Mouse (Mus musculus) lung, embryonic 16.5 days (tissue): ENCODE measurements around the gene Zfp605. TPM values are rescaled to one million over a fixed set of nuclear protein-coding genes. Genes with fewer than 3 reads are reported as not detected.
"Not testable (repeated sequence)": the region's sequence is repeated elsewhere in the genome, so short reads cannot be mapped to it uniquely, and the experiment has no call there.

Experiments used
- ATAC-seq: fragments of 200-750 bp; cut with Nextera tagmentation; 2 replicates; pipeline ENCODE4 v1.8.0; 2017; ENCODE audit warnings: low read depth, mild to moderate bottlenecking, moderate library complexity
- H3K27ac ChIP-seq: fragments of 300-500 bp; sonication (generic); 2 replicates; pipeline ENCODE4 v1.5.1; 2014; ENCODE audit warnings: mild to moderate bottlenecking, control low read depth, low read length
- H3K27me3 ChIP-seq: fragments of 300-500 bp; sonication (generic); 2 replicates; pipeline ENCODE4 v1.6.1; 2014; ENCODE audit warnings: low read depth, low read length, mixed read lengths; ENCODE audit not compliant: control insufficient read depth, insufficient read depth
- H3K36me3 ChIP-seq: fragments of 300-500 bp; sonication (generic); 2 replicates; pipeline ENCODE4 v1.6.1; 2014; ENCODE audit warnings: low read length; ENCODE audit not compliant: control insufficient read depth, insufficient read depth
- H3K4me1 ChIP-seq: fragments of 300-500 bp; sonication (generic); replicated peaks from 2 replicates; pipeline ENCODE4 v1.6.1; 2014; ENCODE audit warnings: low read length, mixed read lengths; ENCODE audit not compliant: control insufficient read depth, insufficient read depth
- H3K4me2 ChIP-seq: fragments of 300-500 bp; sonication (generic); 2 replicates; pipeline ENCODE4 v1.6.1; 2014; ENCODE audit warnings: low read depth, low read length, control low read depth
- H3K4me3 ChIP-seq: fragments of 300-500 bp; sonication (generic); 2 replicates; pipeline ENCODE4 v1.5.1; 2014; ENCODE audit warnings: mild to moderate bottlenecking, low read length, control low read depth
- H3K9ac ChIP-seq: fragments of 300-500 bp; sonication (generic); 2 replicates; pipeline ENCODE4 v1.6.1; 2014; ENCODE audit warnings: low read length, control low read depth
- H3K9me3 ChIP-seq: fragments of 300-500 bp; sonication (generic); 2 replicates; pipeline ENCODE4 v1.6.1; 2016; ENCODE audit warnings: low read length; ENCODE audit not compliant: control insufficient read depth
- WGBS: fragments of 180-500 bp; shearing (Covaris S2); extraction: QIAGEN DNeasy Blood & Tissue Kit; methylation state at CpG from one replicate; pipeline ENCODE4 v1.1.7; 2014; 5-methylcytosine and 5-hydroxymethylcytosine counted together
- polyA plus RNA-seq: library from polyadenylated mRNA; unstranded; fragments of >200 nt; fragmentation: Nextera tagmentation; extraction: Ambion mirVana; gene quantifications from 2 replicates; pipeline ENCODE4 v1.2.1, GENCODE M21; 2015

Gene Zfp605
- polyA plus RNA-seq, 1 experiment from 2014 or later = 3.6 TPM

DNA sequence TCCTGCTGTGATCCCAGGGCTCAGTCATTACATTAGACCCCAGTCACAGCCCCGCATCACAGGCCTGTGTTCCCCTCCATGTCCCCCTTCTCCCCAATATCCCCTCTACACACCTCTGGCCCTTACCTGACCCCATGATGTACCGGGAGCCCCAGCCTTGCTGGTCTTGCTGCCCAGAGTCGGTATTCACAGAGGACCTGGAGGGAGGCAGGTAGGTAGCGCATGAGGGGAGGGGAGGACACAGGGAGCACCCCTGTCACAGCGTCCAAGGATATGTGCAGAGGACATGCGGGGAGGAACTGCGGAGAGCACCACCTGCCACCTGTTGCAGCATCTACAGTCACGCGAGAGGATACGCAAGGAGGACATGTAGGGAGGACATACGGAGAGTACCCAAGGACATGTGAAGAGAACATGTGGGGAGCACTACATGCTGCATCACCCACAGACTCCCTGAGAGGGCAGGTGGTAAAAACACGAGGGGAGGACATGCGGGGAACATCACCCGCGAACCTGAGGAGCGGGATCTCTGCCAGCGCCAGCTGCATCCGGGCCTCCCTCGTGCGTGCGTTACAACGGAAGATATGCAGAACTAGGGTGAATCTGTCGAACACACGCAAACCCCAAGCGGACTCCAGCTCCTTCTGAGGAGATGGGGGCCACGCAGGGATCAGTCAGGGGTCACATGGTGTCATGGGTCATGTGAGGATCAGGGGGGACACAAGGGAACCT, 3.6 kb upstream of the Zfp605 start:
- WGBS = 93% methylated on average over 26 of the region's 26 CpGs
- no peak for ATAC-seq
- H3K4me3 ChIP-seq = peak overlapping the region; percentile 74
- peaks cover 22% of the 10 kb centered on the region for H3K4me1 ChIP-seq
- H3K27me3 ChIP-seq = no peaks in the 10 kb centered on the region
- no peak overlapping the region for H3K27ac ChIP-seq
- peak overlapping the region; percentile 67 for H3K4me2 ChIP-seq
- H3K9me3 ChIP-seq = peaks cover 7% of the 10 kb centered on the region; the same call in 1 of the 2 replicates
- H3K9ac ChIP-seq = peak overlapping the region; percentile 92
- H3K36me3 ChIP-seq = peaks cover 37% of the 10 kb centered on the region

GRCm38 (mm10) chr5:110106901-110107564, 2.9 kb upstream of the Zfp605 start:
- peaks cover 7% of the 10 kb centered on the region; the same call in 1 of the 2 replicates for H3K9me3 ChIP-seq
- peak overlapping the region; percentile 99 for H3K27ac ChIP-seq
- peaks cover 37% of the 10 kb centered on the region for H3K36me3 ChIP-seq
- H3K4me1 ChIP-seq = peaks cover 15% of the 10 kb centered on the region
- H3K9ac ChIP-seq = peak overlapping the region; percentile 92
- no peaks in the 10 kb centered on the region for H3K27me3 ChIP-seq
- H3K4me3 ChIP-seq = peak overlapping the region; percentile 74
- ATAC-seq = no peak; the same call in 1 of the 2 replicates
- H3K4me2 ChIP-seq = peak overlapping the region; percentile 67
- WGBS = 10% methylated on average over 40 of the region's 41 CpGs

- under 1% methylated on average over 69 of the region's 71 CpGs for WGBS
- Histone ChIP-seq H3K27ac (peak within 1 kb of the TSS; percentile 99), H3K27me3 (no peaks in the 10 kb centered on the region), H3K4me2 (peak within 1 kb of the TSS; percentile 67), H3K36me3 (peaks cover 37% of the 10 kb centered on the region), H3K9me3 (peaks cover 7% of the 10 kb centered on the region; the same call in 1 of the 2 replicates), H3K4me1 (peaks cover 13% of the 10 kb centered on the region), H3K4me3 (peak within 1 kb of the TSS; percentile 74), H3K9ac (peak within 1 kb of the TSS; percentile 92)
- peak; percentile 88 for ATAC-seq
Observed at GRCm38 (mm10) chr5:110107581-110108304, 2.1 kb upstream of the Zfp605 start, which contains the start of gene Gtpbp6. Gene Gtpbp6, minus strand, starts transcription at chr5:110108197.

GRCm38 (mm10) chr5:110108305-110108628, 1.6 kb upstream of the Zfp605 start:
- Histone ChIP-seq H3K4me3 (peak overlapping the region; percentile 74), H3K9ac (peak overlapping the region; percentile 92)
- WGBS = 0% methylated on average over 7 of the region's 7 CpGs

GRCm38 (mm10) chr5:110122380-110122779, 12.5 kb downstream of the Zfp605 start:
- not testable (repeated sequence) for H3K36me3 ChIP-seq
- 79% methylated on average over 3 of the region's 3 CpGs for WGBS

More at GRCm38 (mm10) chr5:110108305-110108628, 1.6 kb upstream of the Zfp605 start:
- peak overlapping the region; percentile 67 for H3K4me2 ChIP-seq
- H3K9me3 ChIP-seq = peaks cover 7% of the 10 kb centered on the region; the same call in 1 of the 2 replicates
- ATAC-seq = no peak
- H3K4me1 ChIP-seq = peaks cover 13% of the 10 kb centered on the region
- peaks cover 36% of the 10 kb centered on the region for H3K36me3 ChIP-seq
- H3K27me3 ChIP-seq = no peaks in the 10 kb centered on the region
- H3K27ac ChIP-seq = peak overlapping the region; percentile 99

GRCm38 (mm10) chr5:110135293-110136086, 25.6 kb downstream of the Zfp605 start, which contains the start of gene Chfr:
Gene Chfr, plus strand, starts transcription at chr5:110135842.
- ATAC-seq = peak; percentile 100
- Histone ChIP-seq H3K4me1 (0 out of 2 replicates have a peak, but pooled peaks cover 5% of the 10 kb centered on the region), H3K27ac (peak within 1 kb of the TSS; percentile 25; the same call in 1 of the 2 replicates), H3K4me3 (peak within 1 kb of the TSS; percentile 70), H3K36me3 (peaks cover 4% of the 10 kb centered on the region; the same call in 1 of the 2 replicates), H3K9ac (peak within 1 kb of the TSS; percentile 67), H3K9me3 (peaks cover 3% of the 10 kb centered on the region), H3K4me2 (peak within 1 kb of the TSS; percentile 88), H3K27me3 (no peaks in the 10 kb centered on the region)
- 4% methylated on average over 39 of the region's 46 CpGs for WGBS

More at GRCm38 (mm10) chr5:110122380-110122779, 12.5 kb downstream of the Zfp605 start:
- not testable (repeated sequence) for H3K9ac ChIP-seq, H3K4me1 ChIP-seq, H3K27me3 ChIP-seq, H3K4me2 ChIP-seq, H3K9me3 ChIP-seq, H3K27ac ChIP-seq, H3K4me3 ChIP-seq, ATAC-seq

DNA sequence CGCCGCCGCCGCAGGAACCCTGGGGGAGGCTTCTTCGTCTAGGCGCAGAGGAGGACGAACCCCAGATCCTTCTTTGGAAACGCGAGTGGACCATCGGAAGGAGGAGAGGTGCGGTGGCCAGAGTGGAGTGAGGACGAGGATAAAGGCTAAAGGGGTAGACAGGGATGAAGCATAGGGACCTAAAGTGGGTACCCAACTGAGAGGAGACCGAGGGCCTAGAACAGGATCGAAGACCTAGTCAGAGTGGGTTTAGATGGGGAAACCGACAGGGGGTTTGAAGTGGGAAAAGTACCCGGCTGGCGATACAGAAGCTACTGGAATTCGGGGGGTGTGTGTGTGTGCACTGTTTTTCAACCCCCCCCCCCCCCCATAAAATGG, 26.2 kb downstream of the Zfp605 start:
- no peaks in the 10 kb centered on the region for H3K36me3 ChIP-seq
- peaks cover 3% of the 10 kb centered on the region for H3K9me3 ChIP-seq
- H3K9ac ChIP-seq = peak overlapping the region; percentile 67
- H3K27me3 ChIP-seq = no peaks in the 10 kb centered on the region
- peak overlapping the region; percentile 70 for H3K4me3 ChIP-seq
- peak; percentile 39 for ATAC-seq
- no peak overlapping the region for H3K27ac ChIP-seq
- H3K4me1 ChIP-seq = 0 out of 2 replicates have a peak, but pooled peaks cover 5% of the 10 kb centered on the region
- 4% methylated on average over 18 of the region's 18 CpGs for WGBS
- peak overlapping the region; percentile 88 for H3K4me2 ChIP-seq

GRCm38 (mm10) chr5:110137816-110138215, 27.9 kb downstream of the Zfp605 start:
- Histone ChIP-seq H3K9ac (no peak overlapping the region), H3K27me3 (no peaks in the 10 kb centered on the region), H3K9me3 (peaks cover 3% of the 10 kb centered on the region), H3K4me2 (no peak overlapping the region), H3K4me1 (0 out of 2 replicates have a peak, but pooled peaks cover 5% of the 10 kb centered on the region), H3K27ac (no peak overlapping the region), H3K4me3 (no peak overlapping the region), H3K36me3 (peaks cover 10% of the 10 kb centered on the region; the same call in 1 of the 2 replicates)
- 93% methylated on average over 3 of the region's 3 CpGs for WGBS
- ATAC-seq = no peak
